Mouse (Mus musculus) limb, embryonic 13.5 days (tissue): ENCODE results near the gene Nufip1. TPM values are rescaled to one million over a fixed set of nuclear protein-coding genes. Genes with fewer than 3 reads are reported as not detected.
"Not testable (repeated sequence)": the region's sequence is repeated elsewhere in the genome, so short reads cannot be mapped to it uniquely, and the experiment has no call there.

Experiments
- ATAC-seq: fragments of 200-750 bp; cut with Nextera tagmentation; 2 replicates; pipeline ENCODE4 v1.8.0; 2017; ENCODE audit warnings: low read depth, moderate number of reproducible peaks, moderate TSS enrichment; ENCODE audit not compliant: low FRiP score
- H3K27ac ChIP-seq: fragments of 300-500 bp; sonication (generic); 2 replicates; pipeline ENCODE4 v1.5.1; 2015; ENCODE audit warnings: inconsistent platforms, mild to moderate bottlenecking, moderate library complexity
- H3K27me3 ChIP-seq: fragments of 300-500 bp; sonication (generic); 2 replicates; pipeline ENCODE4 v1.6.1; 2015; ENCODE audit warnings: mild to moderate bottlenecking, inconsistent platforms
- H3K36me3 ChIP-seq: fragments of 300-500 bp; sonication (generic); 2 replicates; pipeline ENCODE4 v1.6.1; 2015; ENCODE audit warnings: inconsistent platforms, mild to moderate bottlenecking, moderate library complexity
- H3K4me1 ChIP-seq: fragments of 300-500 bp; sonication (generic); 2 replicates; pipeline ENCODE4 v1.6.1; 2015; ENCODE audit warnings: inconsistent platforms
- H3K4me2 ChIP-seq: fragments of 300-500 bp; sonication (generic); replicated peaks from 2 replicates; pipeline ENCODE4 v1.6.1; 2015; ENCODE audit warnings: inconsistent platforms, mild to moderate bottlenecking, moderate library complexity
- H3K4me3 ChIP-seq: fragments of 300-500 bp; sonication (generic); 2 replicates; pipeline ENCODE4 v1.5.1; 2015; ENCODE audit warnings: moderate library complexity, mild to moderate bottlenecking, inconsistent platforms
- H3K9ac ChIP-seq: fragments of 300-500 bp; sonication (generic); 2 replicates; pipeline ENCODE4 v1.6.1; 2015; ENCODE audit warnings: mild to moderate bottlenecking, inconsistent platforms
- H3K9me3 ChIP-seq: fragments of 300-500 bp; sonication (generic); 2 replicates; pipeline ENCODE4 v1.6.1; 2016; ENCODE audit warnings: inconsistent platforms
- WGBS: fragments of 180-500 bp; shearing (Covaris S2); methylation state at CpG from one replicate; pipeline ENCODE4 v1.1.7; 2015; 5-methylcytosine and 5-hydroxymethylcytosine counted together
- polyA plus RNA-seq: library from polyadenylated mRNA; unstranded; fragments of >200 nt; fragmentation: Nextera tagmentation; extraction: Ambion mirVana; gene quantifications from 2 replicates; pipeline ENCODE4 v1.2.1, GENCODE M21; 2015

The Nufip1 gene
- polyA plus RNA-seq, 1 experiment from 2014 or later: 18.5 TPM

GRCm38 (mm10) chr14:76147061-76147460 is 36.4 kb downstream of the Nufip1 start:
- no peak overlapping the region for H3K4me2 ChIP-seq
- no peaks in the 10 kb centered on the region for H3K9me3 ChIP-seq
- H3K36me3 ChIP-seq: no peaks in the 10 kb centered on the region
- H3K27ac ChIP-seq: no peak overlapping the region
- no peak overlapping the region for H3K4me3 ChIP-seq
- 42% methylated on average over 6 of the region's 6 CpGs for WGBS
- no peak for ATAC-seq
- H3K27me3 ChIP-seq: no peaks in the 10 kb centered on the region
- peaks cover 11% of the 10 kb centered on the region for H3K4me1 ChIP-seq
- H3K9ac ChIP-seq: no peak overlapping the region

- H3K9me3 ChIP-seq: no peaks in the 10 kb centered on the region
- H3K4me1 ChIP-seq: peaks cover 16% of the 10 kb centered on the region
- H3K9ac ChIP-seq: no peak overlapping the region
- H3K4me2 ChIP-seq: no peak overlapping the region
- no peaks in the 10 kb centered on the region for H3K27me3 ChIP-seq
- no peak for ATAC-seq
- H3K27ac ChIP-seq: no peak overlapping the region
- 82% methylated on average over 10 of the region's 10 CpGs for WGBS
- no peaks in the 10 kb centered on the region for H3K36me3 ChIP-seq
- no peak overlapping the region for H3K4me3 ChIP-seq
Measured at GRCm38 (mm10) chr14:76148294-76148693, 37.6 kb downstream of the Nufip1 start.

GRCm38 (mm10) chr14:76149531-76150179 is 39.0 kb downstream of the Nufip1 start:
- peaks cover 18% of the 10 kb centered on the region for H3K4me1 ChIP-seq
- peak overlapping the region; percentile 48 for H3K4me2 ChIP-seq
- H3K27ac ChIP-seq: no peak overlapping the region
- 31% methylated on average over 13 of the region's 13 CpGs for WGBS
- H3K27me3 ChIP-seq: no peaks in the 10 kb centered on the region
- no peak for ATAC-seq
- no peaks in the 10 kb centered on the region for H3K9me3 ChIP-seq
- no peak overlapping the region for H3K4me3 ChIP-seq
- H3K36me3 ChIP-seq: no peaks in the 10 kb centered on the region
- H3K9ac ChIP-seq: no peak overlapping the region

- H3K27ac ChIP-seq: no peak overlapping the region
Measured at GRCm38 (mm10) chr14:76150499-76150898, 39.8 kb downstream of the Nufip1 start.

GRCm38 (mm10) chr14:76151011-76151410 is 40.3 kb downstream of the Nufip1 start:
- Histone ChIP-seq H3K4me2 (no peak overlapping the region), H3K27ac (no peak overlapping the region), H3K27me3 (no peaks in the 10 kb centered on the region), H3K9me3 (no peaks in the 10 kb centered on the region), H3K4me3 (no peak overlapping the region), H3K4me1 (peaks cover 18% of the 10 kb centered on the region), H3K9ac (no peak overlapping the region), H3K36me3 (no peaks in the 10 kb centered on the region)
- 77% methylated on average over 2 of the region's 2 CpGs for WGBS
- no peak for ATAC-seq

More at GRCm38 (mm10) chr14:76150499-76150898, 39.8 kb downstream of the Nufip1 start:
- WGBS: 83% methylated on average over 11 of the region's 11 CpGs
- Histone ChIP-seq H3K4me1 (peaks cover 18% of the 10 kb centered on the region), H3K36me3 (no peaks in the 10 kb centered on the region), H3K9me3 (no peaks in the 10 kb centered on the region), H3K4me2 (no peak overlapping the region; the same call in 1 of the 2 replicates), H3K27me3 (no peaks in the 10 kb centered on the region), H3K9ac (no peak overlapping the region), H3K4me3 (no peak overlapping the region)
- ATAC-seq: no peak

GRCm38 (mm10) chr14:76151820-76152161 is 41.1 kb downstream of the Nufip1 start:
- Histone ChIP-seq H3K4me2 (peak overlapping the region; percentile 65), H3K4me3 (peak overlapping the region; percentile 70), H3K9ac (peak overlapping the region; percentile 88; the same call in 1 of the 2 replicates), H3K36me3 (no peaks in the 10 kb centered on the region), H3K9me3 (no peaks in the 10 kb centered on the region), H3K27me3 (no peaks in the 10 kb centered on the region), H3K4me1 (peaks cover 18% of the 10 kb centered on the region), H3K27ac (peak overlapping the region; percentile 94; the same call in 1 of the 2 replicates)
- ATAC-seq: no peak
- WGBS: under 1% methylated on average over 10 of the region's 10 CpGs

GRCm38 (mm10) chr14:76152162-76153002 is 41.7 kb downstream of the Nufip1 start:
- H3K27me3 ChIP-seq: no peaks in the 10 kb centered on the region
- H3K36me3 ChIP-seq: no peaks in the 10 kb centered on the region
- ATAC-seq: peak; percentile 93
- peak overlapping the region; percentile 94 for H3K27ac ChIP-seq
- peak overlapping the region; percentile 70 for H3K4me3 ChIP-seq
- no peaks in the 10 kb centered on the region for H3K9me3 ChIP-seq
- WGBS: under 1% methylated on average over 41 of the region's 41 CpGs
- peaks cover 18% of the 10 kb centered on the region for H3K4me1 ChIP-seq
- H3K4me2 ChIP-seq: peak overlapping the region; percentile 65
- H3K9ac ChIP-seq: peak overlapping the region; percentile 88

- Histone ChIP-seq H3K4me1 (peaks cover 18% of the 10 kb centered on the region), H3K27me3 (no peaks in the 10 kb centered on the region), H3K27ac (peak overlapping the region; percentile 69), H3K9ac (peak overlapping the region; percentile 50; the same call in 1 of the 2 replicates), H3K4me2 (peak overlapping the region; percentile 65), H3K36me3 (no peaks in the 10 kb centered on the region), H3K9me3 (no peaks in the 10 kb centered on the region), H3K4me3 (peak overlapping the region; percentile 70)
- ATAC-seq: peak; percentile 10; the same call in 1 of the 2 replicates
- 3% methylated on average over 24 of the region's 24 CpGs for WGBS
Measured at GRCm38 (mm10) chr14:76153003-76153675, 42.4 kb downstream of the Nufip1 start.

- no peaks in the 10 kb centered on the region for H3K36me3 ChIP-seq
- no peak overlapping the region for H3K4me3 ChIP-seq
- H3K9ac ChIP-seq: no peak overlapping the region
- peaks cover 18% of the 10 kb centered on the region for H3K4me1 ChIP-seq
- no peak overlapping the region for H3K27ac ChIP-seq
- H3K27me3 ChIP-seq: no peaks in the 10 kb centered on the region
- WGBS: 15% methylated on average over 6 of the region's 6 CpGs
- no peak for ATAC-seq
- H3K4me2 ChIP-seq: peak overlapping the region; percentile 65; the same call in 1 of the 2 replicates
- H3K9me3 ChIP-seq: no peaks in the 10 kb centered on the region
Measured at GRCm38 (mm10) chr14:76153828-76154227, 43.1 kb downstream of the Nufip1 start.

GRCm38 (mm10) chr14:76158192-76158785 is 47.6 kb downstream of the Nufip1 start:
- H3K9me3 ChIP-seq: no peaks in the 10 kb centered on the region
- H3K4me1 ChIP-seq: peaks cover 3% of the 10 kb centered on the region
- no peak overlapping the region for H3K4me3 ChIP-seq
- H3K27me3 ChIP-seq: no peaks in the 10 kb centered on the region
- H3K9ac ChIP-seq: no peak overlapping the region
- 60% methylated on average over 5 of the region's 5 CpGs for WGBS
- no peak overlapping the region for H3K4me2 ChIP-seq
- H3K36me3 ChIP-seq: no peaks in the 10 kb centered on the region
- no peak for ATAC-seq
- H3K27ac ChIP-seq: no peak overlapping the region

GRCm38 (mm10) chr14:76160580-76160979 is 49.9 kb downstream of the Nufip1 start:
- not testable (repeated sequence) for H3K4me2 ChIP-seq, H3K4me3 ChIP-seq, H3K36me3 ChIP-seq, H3K27ac ChIP-seq, H3K4me1 ChIP-seq, H3K9me3 ChIP-seq, ATAC-seq, H3K9ac ChIP-seq
- H3K27me3 ChIP-seq: peaks cover 15% of the 10 kb centered on the region
- 90% methylated on average over 6 of the region's 6 CpGs for WGBS
